Mouse (Mus musculus): ENCODE results near the gene Steap3.

GRCm38 (mm10) chr1:120251193-120251592, 21.3 kb downstream of the Steap3 start:
- TF ChIP-seq POLR2A (IDR thresholded peaks at IDR 0.05; ENCODE audit: insufficient read depth, low read length) (no peak), CTCF (IDR thresholded peaks at IDR 0.05; ENCODE audit: low read depth, low read length) (no peak)
